Mouse (Mus musculus) olfactory bulb, adult 2 months (tissue): ENCODE measurements around the gene Slc26a9.

ENCODE experiments used
- CTCF ChIP-seq: fragments of 200-500 bp; IDR thresholded peaks from 2 replicates; pipeline ENCODE4 v1.5.1; 2012; ENCODE audit warnings: low read depth, mild to moderate bottlenecking, low read length, moderate library complexity; ENCODE audit not compliant: insufficient read depth
- POLR2A ChIP-seq: fragments of 200-500 bp; IDR thresholded peaks from 2 replicates; pipeline ENCODE4 v1.6.1; 2012; ENCODE audit warnings: mild to moderate bottlenecking, low read depth, low read length, moderate library complexity; ENCODE audit not compliant: insufficient read depth

DNA sequence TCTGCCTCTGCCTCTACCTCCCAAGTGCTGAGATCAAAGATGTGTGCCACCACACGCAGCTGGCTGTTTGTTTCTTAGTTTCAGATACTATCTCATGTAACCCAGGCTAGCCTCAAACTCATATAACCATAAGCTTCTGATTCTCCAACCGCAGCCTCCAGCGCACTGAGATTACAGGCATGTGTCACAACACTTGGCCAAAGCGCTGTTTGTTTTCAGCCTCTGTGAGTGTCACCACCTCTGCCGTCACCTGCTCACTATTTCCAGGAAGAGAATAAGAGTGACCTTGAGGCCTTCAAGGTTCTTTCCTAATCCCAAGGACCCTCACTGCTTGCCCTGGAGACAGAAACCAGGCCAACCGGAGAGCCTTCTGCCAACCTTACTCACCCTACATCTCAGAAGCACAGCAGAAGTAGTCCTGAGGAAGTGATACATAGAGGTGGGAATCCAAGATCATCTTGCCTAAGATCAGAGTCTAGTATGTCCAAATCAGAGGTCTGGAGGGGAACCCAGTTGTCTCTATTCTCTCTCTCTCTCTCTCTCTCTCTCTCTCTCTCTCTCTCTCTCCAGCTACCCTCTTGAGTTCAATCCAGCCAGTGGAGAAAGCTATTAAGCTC is 9.1 kb upstream of the Slc26a9 start:
- TF ChIP-seq CTCF (no peak), POLR2A (no peak)
